Mouse (Mus musculus): ENCODE data around the gene Camk1d.
A peak's percentile ranks its signal among the peaks of the same experiment; 100 is the strongest.

Camk1d gene

DNA sequence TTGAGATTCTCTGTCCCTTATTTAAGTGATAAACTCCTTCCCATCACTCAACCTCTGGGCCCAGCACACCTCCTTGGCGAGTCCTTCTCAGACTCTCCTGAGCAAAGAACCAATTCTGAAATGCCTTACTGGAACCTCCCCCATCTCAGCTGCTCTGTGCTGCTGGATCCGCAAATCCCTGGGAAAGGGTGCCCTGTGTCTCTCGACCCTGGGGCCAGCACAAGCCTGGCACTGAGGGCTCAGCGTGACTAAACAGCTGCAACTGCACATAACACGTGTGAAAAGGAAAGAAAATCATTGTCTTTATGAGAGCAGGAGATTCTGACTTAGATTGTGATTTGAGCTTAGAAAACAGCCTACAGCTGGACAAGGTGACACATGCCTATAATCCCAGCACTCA lies 52.4 kb downstream of the Camk1d start:
- DNase-seq (ENCODE audit: low spot score), result no peak

DNA sequence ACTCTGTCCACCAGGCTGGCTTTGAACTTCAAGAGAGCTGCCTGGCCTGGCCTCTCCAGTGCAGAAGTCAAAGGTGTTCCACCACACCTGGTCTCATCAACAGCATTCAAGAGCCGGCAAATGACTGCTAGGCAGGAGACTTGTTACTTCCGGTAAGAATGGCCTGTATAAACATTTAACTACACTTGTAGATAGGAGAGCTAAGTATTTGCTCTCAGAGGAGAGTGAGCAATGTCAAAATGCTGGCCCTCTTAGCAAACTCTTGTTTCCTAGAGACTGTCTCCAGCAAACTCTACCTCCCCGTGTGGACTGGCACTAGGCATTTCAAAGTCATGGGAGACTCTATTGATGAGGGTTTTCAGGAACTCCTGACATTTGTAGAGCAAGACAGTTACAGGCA lies 56.3 kb downstream of the Camk1d start:
- DNase-seq (ENCODE audit: low spot score), result no peak

DNA sequence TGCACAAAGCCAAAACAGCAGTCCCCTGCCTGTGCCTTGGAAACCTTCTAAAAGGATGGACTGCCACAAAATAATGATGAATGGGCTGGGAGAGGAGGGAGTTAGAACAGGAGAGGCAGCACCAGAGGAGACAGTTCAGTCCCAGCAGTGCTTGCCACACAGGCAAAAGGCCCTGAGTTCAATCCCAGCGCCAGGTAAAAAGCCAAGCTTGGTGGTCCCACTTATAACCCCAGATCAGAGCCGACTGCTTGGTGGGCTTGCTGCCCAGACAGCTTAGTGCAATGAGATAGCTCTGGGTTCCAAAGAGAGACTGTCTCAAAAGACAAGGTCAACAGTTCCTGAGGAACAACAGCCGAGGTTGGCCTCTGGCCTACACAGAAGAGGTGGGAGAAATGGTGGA lies 58.0 kb downstream of the Camk1d start:
- DNase-seq (ENCODE audit: low spot score), result no peak

DNA sequence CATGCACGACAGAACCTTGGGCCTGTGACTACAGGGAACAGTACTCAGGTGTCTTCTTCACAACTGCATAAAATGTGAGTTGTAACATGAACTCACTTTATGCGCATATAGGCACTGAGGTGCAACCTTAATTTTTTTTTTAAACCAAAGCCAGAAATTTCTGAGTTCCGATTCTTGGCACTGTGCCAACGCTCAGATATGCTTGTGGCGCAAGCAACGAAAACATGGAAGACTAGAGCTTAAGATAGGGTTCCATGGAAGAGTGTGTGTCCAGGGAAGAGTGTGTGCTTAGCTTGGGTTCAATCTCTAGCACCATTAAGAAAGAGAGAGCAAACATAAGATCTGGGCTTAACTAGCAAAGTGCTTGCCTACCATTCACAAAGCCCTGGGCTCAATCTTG lies 62.2 kb downstream of the Camk1d start:
- no peak for DNase-seq (ENCODE audit: low spot score)

DNA sequence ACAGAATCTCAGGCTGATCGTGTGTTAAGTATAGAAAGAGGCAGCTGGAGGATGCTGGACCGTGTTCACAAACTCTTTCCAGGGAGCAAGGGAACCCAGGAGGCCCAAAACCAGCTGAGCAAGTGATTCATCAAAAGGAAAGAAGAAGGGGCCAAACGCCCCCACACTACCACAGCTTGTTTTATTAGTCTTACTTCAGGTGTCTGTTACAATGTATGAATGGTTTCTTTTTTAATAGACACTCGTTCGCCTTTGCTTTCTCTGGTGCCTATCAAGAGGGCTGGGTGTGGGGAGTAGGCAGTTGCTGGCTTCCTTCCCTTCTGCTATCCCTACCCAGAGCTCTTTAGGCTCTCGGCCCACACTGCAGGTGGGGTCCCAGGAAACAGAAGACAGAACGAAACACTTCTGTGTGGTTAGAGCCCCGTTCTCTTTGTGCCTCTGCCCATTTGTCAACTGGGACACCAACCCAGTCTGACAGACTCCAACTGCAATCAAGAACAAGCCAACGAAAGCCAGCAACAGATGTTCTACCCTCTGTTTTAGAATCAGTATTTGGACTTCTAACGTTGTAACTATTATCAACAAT lies 62.9 kb downstream of the Camk1d start:
- DNase-seq (ENCODE audit: low spot score), result no peak

DNA sequence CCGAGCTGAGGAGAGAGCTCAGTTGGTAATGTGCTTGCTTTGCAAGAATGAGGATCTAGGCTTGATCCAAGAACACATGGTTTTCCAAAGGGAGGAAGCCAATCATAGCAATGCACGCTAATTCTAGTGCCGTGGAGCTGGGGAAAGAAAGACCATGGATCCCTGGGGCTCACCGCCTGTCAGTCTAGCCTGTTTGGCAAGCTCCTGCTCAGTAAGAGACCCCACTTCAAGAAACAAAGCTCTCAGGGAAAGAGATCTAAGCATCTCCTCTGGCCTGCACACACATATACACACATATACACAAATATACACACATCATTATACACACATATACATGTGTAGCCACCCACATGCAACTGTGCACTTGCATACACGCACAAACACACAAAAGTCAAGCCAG lies 65.1 kb downstream of the Camk1d start:
- no peak for DNase-seq (ENCODE audit: low spot score)

DNA sequence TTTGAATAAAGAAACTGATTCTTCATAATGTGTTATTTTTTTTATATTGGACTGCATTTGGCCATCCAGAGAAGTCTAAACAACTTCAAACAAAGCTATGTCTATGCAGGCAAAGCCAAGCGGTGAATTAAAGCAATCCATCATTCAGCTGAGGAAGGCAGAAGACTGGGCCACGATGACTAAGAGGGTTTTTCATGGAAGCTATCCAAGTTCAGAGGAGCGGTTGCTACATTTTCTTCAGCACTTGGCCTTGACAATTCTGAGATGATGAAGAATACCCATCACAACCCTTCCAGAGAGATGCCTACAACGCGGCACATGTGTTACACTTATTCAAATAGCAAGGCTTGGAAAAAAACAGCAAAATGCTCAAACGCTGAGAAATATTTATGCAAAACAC lies 65.6 kb downstream of the Camk1d start:
- no peak for DNase-seq (ENCODE audit: low spot score)

DNA sequence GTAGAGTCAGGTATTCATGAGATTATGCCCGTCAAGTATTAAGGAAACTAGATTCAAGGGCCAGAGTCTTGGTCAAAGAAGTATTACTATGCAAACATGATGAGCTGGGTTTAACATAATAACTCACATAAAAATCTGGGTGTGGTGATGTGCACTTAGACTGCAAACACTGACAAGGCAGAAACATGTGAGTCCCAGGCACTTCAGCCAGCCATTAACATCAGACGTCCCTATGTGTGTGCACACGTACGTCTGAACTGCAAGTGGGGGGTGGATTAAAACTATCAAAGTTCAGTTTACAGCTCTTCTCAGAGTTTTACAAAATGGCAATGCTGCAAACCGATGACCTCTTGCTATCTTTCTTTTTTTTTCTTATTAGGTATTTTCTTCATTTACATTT lies 68.0 kb downstream of the Camk1d start:
- no peak for DNase-seq (ENCODE audit: low spot score)

DNA sequence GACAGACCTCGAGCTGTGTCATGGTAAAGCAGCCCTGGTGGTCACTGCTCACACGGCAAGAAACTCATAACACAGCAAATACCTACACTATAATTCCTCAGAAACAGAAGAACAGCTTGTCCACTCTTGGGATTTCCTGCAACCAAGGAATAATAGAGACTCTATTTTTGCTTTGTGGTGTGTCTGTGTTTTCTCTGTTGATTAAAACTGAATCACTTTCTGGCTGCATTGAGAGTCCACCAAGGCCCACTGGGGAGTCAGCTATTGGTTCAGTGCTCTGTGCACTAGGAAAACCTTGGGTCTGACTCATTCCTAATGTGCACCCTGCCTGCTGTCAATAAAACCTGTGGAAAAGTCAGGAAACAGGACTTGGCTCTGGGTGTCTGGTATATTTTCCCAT lies 68.7 kb downstream of the Camk1d start:
- DNase-seq (ENCODE audit: low spot score), result no peak

DNA sequence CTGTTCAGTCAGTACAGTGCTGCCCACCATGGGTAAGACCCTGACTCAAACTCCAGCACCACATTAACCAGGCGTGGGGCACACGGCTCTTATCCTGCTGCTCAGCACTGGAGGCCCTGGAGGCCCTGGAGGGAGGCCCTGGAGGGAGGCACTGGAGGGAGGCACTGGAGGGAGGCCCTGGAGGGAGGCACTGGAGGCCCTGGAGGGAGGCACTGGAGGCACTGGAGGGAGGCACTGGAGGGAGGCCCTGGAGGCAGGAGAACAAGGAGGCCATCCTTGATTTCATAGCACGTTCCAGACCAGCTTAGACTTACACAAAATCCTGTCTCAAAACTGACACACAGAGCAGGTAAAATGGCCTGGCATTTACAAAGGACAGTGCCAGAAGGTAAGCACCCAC lies 70.4 kb downstream of the Camk1d start:
- no peak for DNase-seq (ENCODE audit: low spot score)

DNA sequence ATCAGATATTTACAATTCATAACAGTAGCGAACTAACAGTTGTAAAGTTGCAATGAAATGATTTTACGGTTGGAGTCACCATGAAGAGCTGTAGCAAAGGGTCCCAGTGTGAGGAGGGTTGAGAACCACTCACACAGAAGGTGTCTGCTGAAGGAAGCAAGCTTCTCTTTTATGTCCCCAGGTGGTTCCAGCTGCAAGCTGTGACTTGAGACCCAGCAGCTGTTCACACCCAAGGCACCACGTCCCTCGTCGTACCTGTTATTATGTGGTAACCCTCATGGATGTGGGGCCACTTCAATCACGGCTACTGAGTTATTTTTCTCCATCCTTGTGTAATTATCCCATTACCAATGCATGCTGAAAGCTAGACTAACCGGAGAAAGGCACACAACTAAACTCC lies 71.1 kb downstream of the Camk1d start:
- no peak for DNase-seq (ENCODE audit: low spot score)

DNA sequence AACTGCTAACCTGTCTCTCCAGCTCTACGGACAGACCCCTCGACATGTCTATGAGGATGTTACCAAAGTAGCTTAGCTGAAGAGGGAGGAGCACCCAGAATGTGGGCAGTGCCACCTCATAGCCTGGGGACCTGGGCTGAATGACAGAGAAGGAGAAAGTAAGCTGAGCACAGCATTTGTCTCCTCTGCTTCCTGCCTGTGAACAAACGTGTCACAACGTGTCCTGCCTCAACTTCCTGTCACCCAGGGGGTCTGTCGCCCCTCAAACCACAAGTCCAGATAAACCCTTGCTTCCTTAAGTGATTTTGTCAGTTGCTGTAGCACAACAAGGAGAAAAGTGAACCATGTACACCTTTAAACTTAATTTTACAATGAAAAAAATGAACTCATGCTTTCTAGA lies 71.7 kb downstream of the Camk1d start:
- DNase-seq (ENCODE audit: low spot score), result no peak

DNA sequence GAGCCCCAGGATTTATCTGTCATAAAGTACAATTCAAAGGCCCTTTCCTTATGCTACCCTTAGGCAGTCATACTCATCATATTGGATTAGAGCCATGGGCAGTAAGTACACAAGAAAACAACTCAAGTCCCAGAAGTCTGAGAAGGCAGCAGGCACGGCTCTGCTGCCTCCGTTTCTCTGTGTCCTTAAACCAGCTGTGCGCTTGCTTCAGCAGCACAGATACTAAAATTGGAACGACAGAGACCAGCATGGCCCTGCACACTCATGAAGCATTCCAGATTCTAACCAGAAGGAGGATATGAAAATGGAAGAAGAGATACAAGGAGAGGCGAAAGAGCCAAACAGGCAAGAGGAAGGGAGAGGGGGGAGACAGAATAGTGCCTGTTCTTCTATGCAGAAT lies 72.6 kb downstream of the Camk1d start:
- DNase-seq (ENCODE audit: low spot score), result no peak

DNA sequence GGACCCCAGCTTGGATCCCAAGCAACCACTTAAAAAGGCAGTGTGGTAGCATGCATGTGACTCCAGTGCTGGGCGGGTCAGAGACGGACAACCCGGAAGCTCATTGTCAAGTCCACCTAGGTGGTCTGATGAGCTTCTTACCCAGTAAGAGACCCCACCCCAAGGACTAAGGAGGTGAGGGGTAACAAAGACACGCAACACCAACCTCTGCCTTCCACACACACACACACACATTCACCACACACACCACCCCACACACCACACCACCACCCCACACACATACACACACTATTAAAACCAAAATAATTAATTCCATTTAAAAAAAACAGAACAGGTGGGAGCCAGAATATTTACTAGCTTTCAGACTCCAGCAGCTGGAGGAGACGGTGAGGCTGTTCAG lies 73.7 kb downstream of the Camk1d start:
- DNase-seq (ENCODE audit: low spot score), result no peak

DNA sequence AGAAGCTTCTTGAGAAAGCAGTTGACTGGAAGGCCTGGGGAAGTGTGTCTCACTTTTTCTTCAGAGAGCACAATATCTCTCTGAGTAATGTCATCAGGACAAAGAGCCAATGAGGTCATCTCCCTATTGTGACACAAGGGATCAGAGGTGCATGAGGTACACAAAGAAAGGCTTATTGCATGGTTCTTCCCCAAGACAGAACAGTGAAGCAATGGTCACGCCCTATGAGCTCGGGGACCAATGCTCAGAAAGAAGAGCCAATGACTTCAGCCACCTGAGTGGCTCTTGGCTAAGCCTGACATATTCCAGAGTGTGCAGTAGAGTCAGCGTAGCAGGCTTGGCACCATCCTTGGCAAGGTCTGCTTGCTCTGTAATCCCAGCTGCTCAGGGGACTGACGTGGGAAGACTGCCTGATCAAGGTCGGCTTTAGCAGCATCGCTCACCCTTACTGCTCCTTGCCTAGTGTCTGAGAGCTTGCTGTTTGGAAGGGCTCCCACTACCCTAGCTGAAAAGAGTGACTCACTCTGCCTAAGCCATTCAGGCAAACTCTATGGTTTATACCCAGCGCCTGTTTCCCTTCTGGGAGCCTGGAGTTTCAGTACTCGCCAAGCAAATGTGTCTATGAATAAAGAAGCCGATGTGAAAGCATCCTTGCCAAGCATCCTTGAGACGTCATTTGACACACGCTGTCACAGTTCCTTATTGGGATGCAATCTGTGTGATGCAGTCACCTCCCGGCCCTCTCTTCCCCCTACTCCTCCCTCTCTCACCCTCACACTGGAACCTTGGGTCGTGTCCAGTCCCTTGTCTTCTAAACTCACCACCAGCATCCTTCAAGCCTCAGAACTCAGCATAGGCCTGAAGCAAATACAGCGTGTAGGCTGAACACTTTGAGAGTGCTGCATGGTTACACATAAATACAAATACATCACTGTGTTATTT lies 77.2 kb downstream of the Camk1d start:
- DNase-seq (ENCODE audit: low spot score), result no peak

DNA sequence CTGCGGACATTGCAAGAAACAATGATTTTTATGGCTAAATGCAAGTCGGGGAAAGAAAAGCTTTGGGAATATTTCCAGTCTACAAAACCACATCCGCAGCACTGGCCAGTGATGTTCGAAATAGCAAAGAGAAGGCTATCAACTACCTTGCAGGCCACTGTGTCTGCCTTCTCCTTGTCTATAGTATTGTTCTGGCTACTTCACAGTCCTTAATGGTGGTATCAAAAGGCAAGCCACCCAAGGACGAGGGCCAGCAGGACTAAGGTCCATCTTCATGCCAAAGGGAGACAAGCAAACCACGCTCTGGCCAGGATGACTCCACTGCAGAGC lies 82.0 kb downstream of the Camk1d start:
- DNase-seq (ENCODE audit: low spot score), result no peak

DNA sequence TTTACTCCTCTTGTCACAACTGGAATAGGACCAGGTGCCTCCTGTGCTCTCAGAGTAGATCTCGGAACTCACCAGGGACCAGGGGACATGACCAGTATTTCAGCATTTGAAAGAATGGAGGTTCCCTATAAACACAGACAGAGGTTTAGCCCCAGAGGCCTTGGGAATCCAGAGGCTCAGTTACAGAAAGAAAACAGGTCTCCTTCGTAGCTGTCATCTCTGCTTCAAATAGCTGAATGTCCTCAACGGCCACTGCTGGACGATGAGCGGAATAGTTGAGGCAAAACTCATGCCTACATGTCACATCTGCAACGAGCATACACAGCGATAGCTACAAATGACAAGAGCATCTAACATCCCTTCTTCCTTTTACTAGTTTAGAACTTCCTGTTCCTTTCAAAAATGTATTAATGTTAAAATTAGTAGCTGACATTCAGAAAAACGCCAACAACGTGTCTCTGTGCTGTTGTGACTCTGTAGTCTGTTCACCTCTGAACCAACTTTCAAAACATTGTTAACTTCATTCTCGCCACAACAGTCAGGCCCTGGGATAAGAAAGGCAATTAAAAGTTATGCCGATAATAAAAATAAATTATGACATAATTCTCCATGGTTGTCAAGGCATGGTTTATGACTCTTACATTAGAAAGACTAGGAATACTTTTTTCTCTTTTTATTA lies 82.5 kb downstream of the Camk1d start:
- DNase-seq (ENCODE audit: low spot score), result no peak

DNA sequence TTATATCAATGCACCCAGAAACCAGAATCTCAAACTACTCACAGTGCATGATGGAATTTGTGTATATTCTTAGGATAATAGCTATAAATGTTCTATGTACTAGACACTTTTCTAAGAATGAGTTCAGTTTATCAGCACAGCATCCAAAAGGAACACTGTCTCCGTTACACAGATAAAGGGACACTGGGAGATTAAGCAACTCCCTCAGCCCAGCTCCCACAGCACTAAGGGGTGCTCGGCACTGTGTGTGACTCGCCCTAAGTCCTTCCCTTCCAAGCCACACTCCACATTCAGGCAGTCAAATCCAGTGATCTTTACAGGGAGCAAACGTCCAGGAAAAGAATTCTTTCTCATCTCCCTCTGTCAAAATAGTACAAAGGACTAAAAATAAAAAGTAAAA lies 83.6 kb downstream of the Camk1d start:
- peak; percentile 53 for DNase-seq (ENCODE audit: low spot score)

DNA sequence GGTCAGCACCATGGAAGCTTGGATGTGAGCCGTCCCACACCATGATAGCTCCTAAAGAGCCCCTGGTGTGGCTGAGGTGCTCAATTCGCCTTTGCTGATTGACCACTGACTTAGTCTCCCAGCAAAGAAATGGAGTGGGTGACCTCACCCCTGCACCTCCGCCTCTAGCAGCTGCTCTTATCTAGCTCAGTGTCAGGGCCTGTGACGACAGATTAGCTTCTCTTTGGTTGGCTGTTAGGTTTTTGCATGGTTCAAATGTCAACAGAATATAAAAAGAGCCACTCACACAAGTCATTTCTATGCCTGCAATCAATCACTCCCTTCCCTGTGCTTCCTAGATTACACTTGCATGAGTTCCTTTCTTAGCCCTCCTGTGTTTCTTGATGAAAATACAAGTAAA lies 89.9 kb downstream of the Camk1d start:
- no peak for DNase-seq (ENCODE audit: low spot score)

DNA sequence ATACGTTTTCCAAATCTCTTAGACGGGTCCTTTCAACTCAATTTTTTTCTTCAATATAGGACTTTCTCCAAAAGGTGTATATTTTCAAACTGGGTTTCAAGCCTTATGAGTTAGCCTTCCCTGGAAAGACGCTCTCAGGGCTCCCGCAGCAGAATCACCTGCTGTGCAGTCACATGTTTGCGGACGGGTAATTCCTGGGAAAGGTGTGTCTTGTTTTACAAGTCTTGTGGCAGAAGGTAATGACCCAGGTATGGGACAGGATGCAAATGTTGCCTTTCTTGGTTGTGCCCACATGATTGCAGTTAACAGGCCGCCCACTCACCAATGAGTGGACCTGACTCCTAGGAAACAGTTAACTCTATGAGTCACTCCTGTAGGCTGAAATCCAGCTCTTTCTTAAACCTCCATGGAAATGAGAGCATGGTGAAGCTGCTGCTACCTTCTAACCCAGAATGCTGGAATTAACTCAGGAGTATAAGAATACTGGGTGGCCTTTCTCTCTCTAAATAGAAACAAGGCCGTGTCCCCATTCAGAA lies 95.9 kb downstream of the Camk1d start:
- no peak for DNase-seq (ENCODE audit: low spot score)

DNA sequence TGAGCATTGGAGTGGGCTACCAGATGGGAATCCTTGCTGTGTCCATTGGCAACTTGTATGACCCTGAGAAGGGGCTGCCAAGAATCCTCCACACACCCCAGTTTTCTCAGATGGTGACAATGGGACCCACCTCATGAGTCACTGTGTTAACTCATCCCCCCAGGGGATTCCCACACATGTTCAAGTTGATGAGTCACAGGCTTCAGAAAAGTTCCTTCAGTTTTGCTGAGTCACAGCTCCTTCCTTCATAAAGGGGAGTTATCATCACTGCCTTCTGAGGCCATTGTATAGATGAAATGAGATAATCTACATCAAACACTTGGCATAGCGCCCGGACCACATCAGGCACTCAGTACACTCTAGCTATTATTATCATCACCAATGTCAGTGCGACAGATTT lies 99.4 kb downstream of the Camk1d start:
- no peak for DNase-seq (ENCODE audit: low spot score)

DNA sequence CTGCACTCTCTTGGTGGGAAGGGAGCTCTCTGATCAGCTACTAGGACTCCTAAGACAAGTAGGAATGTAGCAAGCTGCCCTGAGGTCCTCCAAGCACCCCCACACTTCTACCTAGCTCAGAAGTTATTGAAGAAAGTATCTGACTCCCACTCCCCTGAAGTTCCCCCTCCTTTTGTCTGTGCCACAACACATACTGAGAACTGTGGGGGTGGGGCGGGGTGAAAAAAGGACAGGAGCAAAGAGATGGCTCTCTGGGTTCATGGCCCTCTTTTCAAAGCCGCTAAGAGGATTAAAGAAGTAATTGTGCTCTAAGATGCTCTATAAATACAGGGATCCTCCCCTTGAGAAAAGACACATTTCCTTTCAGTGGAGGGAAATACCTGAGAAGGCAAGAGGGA lies 100.0 kb downstream of the Camk1d start:
- DNase-seq (ENCODE audit: low spot score), result no peak

DNA sequence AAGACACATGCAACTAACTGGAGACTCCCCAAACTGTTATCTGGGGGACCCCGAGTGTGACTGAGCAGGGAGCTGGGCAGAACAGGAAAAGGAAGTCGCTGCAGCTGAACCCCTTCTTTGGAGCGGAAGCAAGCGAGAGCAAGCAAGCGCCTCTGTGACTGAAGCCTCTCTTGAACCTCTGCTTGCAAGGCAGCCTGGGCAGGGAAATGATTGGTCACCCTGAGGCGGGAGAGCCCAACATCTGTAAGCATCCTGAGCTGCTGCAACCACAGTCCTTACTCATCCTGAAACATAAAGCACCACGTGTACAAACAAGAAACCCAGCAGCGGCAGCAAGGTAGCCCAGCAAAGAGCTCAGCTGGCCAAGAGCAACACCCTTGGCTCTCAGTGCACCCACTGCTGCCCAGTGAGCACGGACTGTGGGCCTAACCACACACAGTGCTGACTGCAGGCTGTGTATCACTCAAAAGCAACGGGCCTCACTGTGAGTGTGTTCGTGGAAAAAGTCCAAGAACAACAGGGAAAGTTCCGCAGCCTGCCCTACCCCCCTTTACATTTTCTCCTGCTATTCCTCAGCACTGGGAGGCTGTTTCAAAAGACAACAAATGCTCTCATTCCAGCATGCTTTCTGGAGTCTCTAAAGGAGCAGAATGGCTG lies 100.5 kb downstream of the Camk1d start:
- DNase-seq (ENCODE audit: low spot score), result no peak
